Mouse (Mus musculus) heart, postnatal 10 days (tissue): ENCODE data around the gene Mgll. TPM values are rescaled to one million over a fixed set of nuclear protein-coding genes. Genes with fewer than 3 reads are reported as not detected.

Experiments used
- DNase-seq, 2 experiments: peaks; one replicate each; pipeline ENCODE4 v3.0.0; 2021
- intact Hi-C: fragments of 180-260 bp; cut with DNase I; formaldehyde crosslinking; loops from one replicate; pipeline ENCODE4 v1.15.1; 2025
- total RNA-seq, 2 experiments: library from RNA; stranded (reverse); gene quantifications; 2 replicates each; pipeline ENCODE4 v1.2.3; 2021

The Mgll gene
- total RNA-seq, 2 experiments from 2014 or later = 187 to 225 TPM

GRCm38 (mm10) chr6:88824183-88824582 lies 100.0 kb downstream of the Mgll start:
- intact Hi-C loops = loop anchor here (2.0 kb wide), 1 partner anchor 39 kb away; no protein-coding TSS in a partner anchor
- DNase-seq = peak; percentile 47 to 48

GRCm38 (mm10) chr6:88826088-88826487 lies 101.9 kb downstream of the Mgll start:
- intact Hi-C loops = loop anchor here (2.0 to 5.0 kb wide), 3 partner anchors 94 to 237 kb away; no protein-coding TSS in a partner anchor
- no peak for DNase-seq

GRCm38 (mm10) chr6:88826545-88826944 lies 102.3 kb downstream of the Mgll start:
- intact Hi-C loops = loop anchor here (2.0 to 5.0 kb wide), 3 partner anchors 94 to 238 kb away; no protein-coding TSS in a partner anchor
- DNase-seq = peak; percentile 80 to 84

DNA sequence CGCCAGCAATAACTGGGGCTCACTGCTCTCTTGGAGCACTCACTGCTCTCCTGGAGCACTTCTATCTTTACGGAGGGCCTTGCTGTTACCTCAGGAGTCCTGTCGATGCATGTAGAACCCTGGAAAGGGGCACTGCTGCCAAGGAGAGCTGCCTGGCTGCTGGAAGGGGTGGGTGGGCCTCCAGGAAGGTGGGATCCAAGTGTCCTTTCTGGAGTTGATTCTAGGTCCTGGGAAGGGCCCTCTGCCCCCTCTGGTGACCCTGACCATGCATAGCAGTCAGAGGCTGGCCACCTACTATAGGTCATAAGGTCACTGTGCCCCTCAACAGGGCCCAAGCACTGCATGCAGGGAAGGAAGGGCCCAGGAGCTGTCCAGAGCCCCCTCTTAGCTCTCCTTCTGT lies 102.8 kb downstream of the Mgll start:
- intact Hi-C loops = loop anchor here (2.0 to 5.0 kb wide), 3 partner anchors 95 to 238 kb away; no protein-coding TSS in a partner anchor
- DNase-seq = no peak

DNA sequence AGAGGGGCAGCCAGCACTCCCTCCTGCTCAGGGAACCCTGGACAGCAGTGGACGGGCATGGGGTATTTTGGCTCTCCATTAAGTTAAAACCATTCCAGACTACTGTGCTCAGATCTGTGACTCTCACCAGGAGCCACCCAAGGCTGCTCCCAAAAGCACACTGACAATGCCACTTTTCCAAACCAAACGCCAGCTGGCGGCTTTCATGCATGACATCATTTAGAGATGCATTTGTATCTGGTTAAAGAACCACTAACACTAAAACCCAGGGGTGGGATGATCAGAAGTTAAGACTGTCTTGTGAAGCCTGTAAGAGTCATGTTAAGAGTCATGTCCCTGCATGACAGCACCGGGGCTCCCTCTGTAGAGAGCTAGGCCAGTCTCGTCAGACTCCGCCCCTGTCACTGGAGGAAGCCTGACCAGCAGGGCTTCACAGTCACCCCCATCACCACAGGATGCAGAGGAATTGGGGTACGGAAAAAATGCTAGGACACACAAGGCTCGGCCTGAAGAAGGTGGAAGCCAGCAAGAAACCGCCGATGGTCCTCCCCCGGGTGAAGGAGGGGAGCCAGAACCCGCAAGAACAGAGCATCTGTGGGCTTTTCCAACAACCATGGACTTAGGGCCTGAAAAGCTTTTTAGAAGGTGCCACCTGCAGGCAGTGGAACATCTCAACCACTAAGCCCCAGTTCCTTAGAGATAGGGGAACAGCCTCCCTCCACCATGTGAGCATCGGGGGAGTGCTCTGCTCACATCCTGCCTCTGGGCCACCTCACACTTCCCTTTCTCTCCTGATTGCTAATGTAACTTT lies 103.4 kb downstream of the Mgll start:
- no peak for DNase-seq
- intact Hi-C loops = loop anchor here (2.0 to 5.0 kb wide), 3 partner anchors 95 to 239 kb away; no protein-coding TSS in a partner anchor

GRCm38 (mm10) chr6:88828206-88829009 lies 104.2 kb downstream of the Mgll start:
- intact Hi-C loops = loop anchor here (5.0 kb wide), 2 partner anchors 96 to 186 kb away; no protein-coding TSS in a partner anchor
- DNase-seq = no peak

- intact Hi-C loops = loop anchor here (5.0 kb wide), 2 partner anchors 97 to 187 kb away; no protein-coding TSS in a partner anchor
- DNase-seq = no peak
These were observed 105.4 kb downstream of the Mgll start for GRCm38 (mm10) chr6:88829579-88829978.

GRCm38 (mm10) chr6:88830112-88830702 lies 106.0 kb downstream of the Mgll start:
- intact Hi-C loops = loop anchor here (5.0 kb wide), 1 partner anchor 268 kb away; no protein-coding TSS in a partner anchor
- no peak for DNase-seq

DNA sequence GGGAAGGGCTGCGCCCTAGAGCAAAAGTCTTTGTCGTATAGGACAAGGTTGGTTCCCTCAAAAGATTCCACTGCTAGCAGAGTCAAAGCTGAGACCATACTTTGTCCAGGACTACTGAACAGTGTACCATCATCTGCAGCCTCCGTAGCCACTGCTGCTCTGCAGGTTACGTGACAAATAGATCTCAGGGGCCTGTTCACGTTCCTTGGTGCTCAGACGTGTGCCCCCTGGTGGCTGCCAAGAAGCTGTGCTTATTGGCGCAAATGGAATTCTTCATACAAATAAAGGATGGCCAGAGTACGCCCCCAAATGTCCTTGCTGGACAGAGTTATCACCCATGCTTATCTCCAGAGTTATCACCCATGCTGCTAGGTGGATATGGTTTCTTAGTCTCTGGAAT lies 107.2 kb downstream of the Mgll start:
- DNase-seq = peak; percentile 65 to 71
- intact Hi-C loops = loop anchor here (5.0 kb wide), 1 partner anchor 269 kb away; no protein-coding TSS in a partner anchor

DNA sequence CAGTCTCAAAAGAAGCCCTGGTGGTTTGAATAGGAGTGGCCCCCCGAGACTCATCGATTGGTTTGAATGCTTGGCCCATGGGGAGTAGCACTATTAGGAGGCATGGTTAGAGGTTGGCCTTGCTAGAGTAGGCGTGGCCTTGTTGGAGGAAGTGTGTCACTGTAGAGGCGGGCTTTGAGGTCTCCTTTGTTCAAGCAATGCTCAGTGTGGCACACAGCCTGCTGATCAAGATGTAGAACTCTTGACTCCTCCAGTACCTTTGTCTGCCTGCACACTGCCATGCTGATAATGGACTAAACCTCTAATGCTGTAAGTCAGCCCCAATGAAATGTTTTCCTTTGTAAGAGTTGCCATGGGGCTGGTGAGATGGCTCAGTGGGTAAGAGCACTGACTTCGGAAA lies 108.5 kb downstream of the Mgll start:
- intact Hi-C loops = loop anchor here (5.0 kb wide), 1 partner anchor 270 kb away; no protein-coding TSS in a partner anchor
- peak in 1 of 2 experiments; percentile 21 for DNase-seq

DNA sequence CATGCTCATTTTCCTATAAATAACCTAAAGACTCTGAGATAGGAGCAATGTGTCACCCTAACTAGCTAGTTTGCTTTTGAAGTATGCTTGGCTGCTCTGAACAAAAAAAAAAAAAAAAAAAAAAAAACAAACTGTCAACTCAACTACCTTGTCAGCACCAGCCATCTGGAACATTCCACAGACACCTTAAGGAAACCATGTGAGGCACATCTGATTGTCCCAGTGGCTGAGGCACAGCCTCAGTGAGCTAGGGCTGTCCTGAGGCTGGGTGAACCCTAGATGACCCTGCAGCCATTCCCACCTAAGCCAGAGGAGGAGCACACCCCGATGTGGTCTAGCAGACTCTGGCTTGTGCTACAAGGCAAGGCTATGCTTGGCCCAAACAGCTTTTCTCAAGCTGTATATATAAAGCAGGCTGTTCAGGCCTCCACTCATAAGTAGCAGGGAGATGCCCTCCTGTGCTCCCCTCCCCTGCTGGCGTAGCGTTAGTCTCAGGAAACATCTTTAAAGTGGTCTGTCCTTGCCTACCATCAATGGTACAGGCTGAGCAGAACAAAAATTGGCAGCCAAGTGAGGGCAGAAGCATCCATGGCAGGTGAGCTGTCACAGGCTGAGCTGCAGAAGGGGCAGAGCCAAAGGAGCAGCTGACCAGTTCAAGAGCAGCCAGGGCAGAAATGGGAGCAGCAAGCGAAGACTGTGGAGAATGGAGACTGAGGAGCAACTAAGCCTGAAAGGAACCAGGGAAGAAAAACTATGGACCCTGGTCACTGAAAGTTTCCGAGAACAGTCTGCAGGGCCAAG lies 109.3 kb downstream of the Mgll start:
- DNase-seq = peak in 1 of 2 experiments; percentile 46
- intact Hi-C loops = loop anchor here (5.0 kb wide), 1 partner anchor 271 kb away; no protein-coding TSS in a partner anchor

- intact Hi-C loops = no loop called here
- DNase-seq = peak in 1 of 2 experiments; percentile 9
These were observed 110.8 kb downstream of the Mgll start for GRCm38 (mm10) chr6:88835047-88835446.

GRCm38 (mm10) chr6:88836178-88836819 lies 112.1 kb downstream of the Mgll start:
- intact Hi-C loops = no loop called here
- DNase-seq = peak in 1 of 2 experiments; percentile 20

DNA sequence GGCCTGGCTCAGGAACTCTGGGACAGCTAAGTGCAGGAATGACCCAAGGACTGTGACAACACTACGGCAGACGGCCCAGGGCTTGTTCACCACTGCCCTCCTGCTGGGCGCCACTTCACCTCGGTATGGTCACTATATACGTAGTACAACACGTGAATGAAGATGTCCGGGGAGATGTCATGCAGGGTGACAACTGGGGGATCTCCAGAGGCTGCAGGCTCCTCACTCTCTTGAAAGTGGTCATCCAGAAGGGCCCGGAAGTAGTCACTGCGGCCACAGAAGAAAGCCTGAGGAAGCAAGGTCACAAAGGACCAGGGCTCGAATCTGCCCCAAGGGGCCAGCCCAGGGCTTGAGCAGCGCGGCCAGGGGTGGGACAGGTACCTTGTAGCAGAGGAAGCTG lies 113.8 kb downstream of the Mgll start:
- intact Hi-C loops = no loop called here

DNA sequence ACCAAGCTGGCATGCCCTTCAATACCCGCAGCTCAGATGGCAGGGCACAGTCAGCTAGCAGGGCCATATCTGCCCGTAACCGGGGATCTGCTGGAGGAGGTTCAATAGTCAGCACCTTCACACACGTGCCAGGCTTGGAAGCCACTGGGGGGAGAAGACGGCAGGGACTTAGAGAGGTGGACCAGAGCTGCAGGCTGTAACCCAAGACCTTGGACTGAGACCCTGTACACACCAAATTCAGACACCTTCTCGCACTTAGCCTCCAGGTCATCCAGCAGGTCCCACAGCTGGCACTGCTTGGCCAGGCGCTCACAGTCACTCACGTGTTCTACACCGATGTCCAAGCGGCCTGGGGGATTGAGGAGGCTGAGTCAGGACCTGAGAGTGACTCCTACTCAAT lies 114.4 kb downstream of the Mgll start:
- intact Hi-C loops = no loop called here
- DNase-seq = no peak

More for the DNA sequence above, 113.8 kb downstream of the Mgll start:
- no peak for DNase-seq

DNA sequence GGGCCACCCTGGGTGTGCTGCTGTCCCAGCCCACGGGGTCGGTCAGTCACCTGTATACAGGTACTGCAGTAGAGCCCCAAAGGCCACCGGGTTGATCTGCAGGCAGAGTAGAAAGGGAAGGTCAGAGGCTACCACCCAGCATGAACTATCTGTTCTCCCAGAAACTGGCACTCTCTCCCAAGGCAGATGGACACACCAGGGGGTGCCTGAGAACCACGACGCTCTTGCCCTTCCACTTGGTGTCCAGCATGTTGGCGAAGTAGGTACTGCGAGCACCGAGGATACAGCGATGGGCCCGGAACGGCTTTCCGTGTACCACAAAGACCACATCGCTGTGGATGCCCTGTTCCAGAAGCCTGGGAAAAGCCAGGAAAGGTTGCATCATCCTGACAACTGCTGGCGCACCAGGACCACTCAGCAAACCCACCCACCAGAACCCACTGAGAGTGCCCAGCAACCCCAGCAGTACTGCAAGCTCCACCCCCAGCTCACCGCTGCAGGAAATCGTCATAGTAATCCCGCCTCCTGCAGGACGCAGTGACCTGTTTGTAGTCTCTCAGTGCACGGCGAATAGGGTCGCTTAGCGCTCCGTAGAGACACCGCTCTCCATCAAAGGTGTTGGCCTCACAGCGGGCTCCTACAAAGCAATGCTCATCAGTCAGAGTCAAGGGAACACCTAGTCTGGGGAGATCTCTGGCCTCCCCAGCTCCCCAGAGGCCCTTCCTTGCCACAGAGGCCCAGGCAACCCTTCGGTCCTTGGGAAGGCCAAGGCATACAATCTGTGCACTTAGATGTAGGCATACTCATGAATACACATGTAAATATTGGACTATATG lies 115.1 kb downstream of the Mgll start:
- DNase-seq = no peak
- intact Hi-C loops = no loop called here

GRCm38 (mm10) chr6:88840211-88840610 lies 116.0 kb downstream of the Mgll start:
- intact Hi-C loops = no loop called here

More at GRCm38 (mm10) chr6:88840211-88840610, 116.0 kb downstream of the Mgll start:
- DNase-seq = no peak
